Mouse (Mus musculus) C2C12 (cell line): ENCODE data around the gene Dab2ip. TPM values are rescaled to one million over a fixed set of nuclear protein-coding genes. Genes with fewer than 3 reads are reported as not detected.

Source experiments
- H3K27me3 ChIP-seq: one replicate; pipeline ENCODE4 v1.6.1; 2011; ENCODE audit not compliant: control insufficient read depth, insufficient read depth, insufficient read length
- H3K36me3 ChIP-seq: one replicate; pipeline ENCODE4 v1.6.1; 2011; ENCODE audit not compliant: control insufficient read depth, insufficient read depth
- H3K4me3 ChIP-seq: one replicate; pipeline ENCODE4 v1.5.1; 2011; ENCODE audit warnings: mild to moderate bottlenecking, control low read depth; ENCODE audit not compliant: poor library complexity, insufficient read depth, severe bottlenecking
- H3K79me2 ChIP-seq: one replicate; pipeline ENCODE4 v1.6.1; 2011; ENCODE audit not compliant: control insufficient read depth, insufficient read depth
- H3K79me3 ChIP-seq: one replicate; pipeline ENCODE4 v1.6.1; 2011; ENCODE audit warnings: low read depth, control low read depth
- H3ac ChIP-seq: one replicate; pipeline ENCODE3; 2011; ENCODE audit warnings: low read depth; ENCODE audit not compliant: control insufficient read depth, insufficient read length
- CEBPB ChIP-seq: IDR thresholded peaks from one replicate; pipeline ENCODE4 v1.6.1; 2011; ENCODE audit warnings: low read depth, mild to moderate bottlenecking, control low read depth, moderate library complexity
- CTCF ChIP-seq: IDR thresholded peaks from one replicate; pipeline ENCODE4 v1.5.1; 2011; ENCODE audit not compliant: control insufficient read depth, insufficient read depth, insufficient read length
- FOSL1 ChIP-seq: IDR thresholded peaks from one replicate; pipeline ENCODE4 v1.8.0; 2011; ENCODE audit warnings: mild to moderate bottlenecking, low read length; ENCODE audit not compliant: poor library complexity, insufficient read depth, severe bottlenecking
- MAX ChIP-seq: IDR thresholded peaks from one replicate; pipeline ENCODE4 v1.6.1; 2011; ENCODE audit warnings: mild to moderate bottlenecking, control low read depth
- MYOD1 ChIP-seq: IDR thresholded peaks from one replicate; pipeline ENCODE4 v1.6.1; 2011; ENCODE audit warnings: low read depth; ENCODE audit not compliant: control insufficient read depth, insufficient read length
- MYOG ChIP-seq: IDR thresholded peaks from one replicate; pipeline ENCODE4 v1.6.1; 2011; ENCODE audit not compliant: control insufficient read depth, insufficient read length; ENCODE audit errors: extremely low read depth
- USF1 ChIP-seq: IDR thresholded peaks from one replicate; pipeline ENCODE4 v1.6.1; 2011; ENCODE audit warnings: low read depth, mild to moderate bottlenecking, control low read depth, moderate library complexity
- polyA plus RNA-seq: library from polyadenylated mRNA; unstranded; fragments of >200 nt; fragmentation: generic; extraction: Trizol; gene quantifications from one replicate; pipeline ENCODE4 v1.2.1, GENCODE M21; 2012; ENCODE audit warnings: missing spikeins

Gene Dab2ip
- polyA plus RNA-seq, 1 experiment: 27.9 TPM

DNA sequence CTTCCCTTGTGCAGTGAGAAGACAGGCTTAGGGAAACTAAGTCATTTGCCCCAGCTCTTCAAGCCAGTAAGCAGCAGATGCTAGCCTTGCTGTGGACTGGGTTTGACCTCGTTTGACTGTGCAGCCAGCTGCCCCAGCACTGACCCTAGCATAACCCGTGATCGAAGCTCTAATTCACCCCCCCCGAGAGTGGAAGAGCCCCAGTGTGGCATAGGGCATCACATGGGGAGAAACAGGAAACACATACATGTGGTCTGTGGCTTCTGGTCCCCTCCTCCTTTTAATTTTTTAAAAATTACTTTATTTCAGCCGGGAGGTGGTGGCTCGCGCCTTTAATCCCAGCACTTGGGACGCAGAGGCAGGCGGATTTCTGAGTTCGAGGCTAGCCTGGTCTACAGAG is 27.3 kb upstream of the Dab2ip start:
- no peaks in the 10 kb centered on the region for H3K79me3 ChIP-seq
- no peak overlapping the region for H3K4me3 ChIP-seq
- no peaks in the 10 kb centered on the region for H3K36me3 ChIP-seq
- no peaks in the 10 kb centered on the region for H3K79me2 ChIP-seq
- no peaks in the 10 kb centered on the region for H3K27me3 ChIP-seq
- no peak overlapping the region for H3ac ChIP-seq
- TF ChIP-seq CTCF: no peak
- no peak for TF ChIP-seq MYOG
- no peak for TF ChIP-seq MYOD1
- TF ChIP-seq CEBPB: no peak
- no peak for TF ChIP-seq USF1
- TF ChIP-seq FOSL1: no peak
- no peak for TF ChIP-seq MAX

DNA sequence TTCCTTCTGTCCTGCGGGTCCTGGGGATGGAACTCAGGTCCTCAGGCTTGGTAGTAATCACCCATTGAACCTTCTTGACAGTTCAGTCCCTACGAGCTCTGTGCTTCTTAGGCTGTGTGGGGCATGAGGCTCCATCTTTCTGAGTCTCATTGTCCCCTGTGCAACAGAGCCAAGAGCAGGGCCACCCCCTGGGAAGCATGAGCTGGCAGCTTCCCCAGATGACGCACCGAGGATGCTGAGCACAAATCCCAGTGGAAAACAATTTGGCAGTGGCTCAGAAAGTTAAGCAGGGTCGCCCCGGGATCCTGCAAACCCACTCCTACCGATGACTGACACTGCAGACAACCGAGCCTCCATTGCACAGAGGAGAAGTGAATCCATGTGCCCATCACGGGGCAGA is 24.4 kb upstream of the Dab2ip start:
- H3K79me2 ChIP-seq: no peaks in the 10 kb centered on the region
- H3K27me3 ChIP-seq: no peaks in the 10 kb centered on the region
- no peak overlapping the region for H3K4me3 ChIP-seq
- H3ac ChIP-seq: no peak overlapping the region
- no peaks in the 10 kb centered on the region for H3K36me3 ChIP-seq
- no peaks in the 10 kb centered on the region for H3K79me3 ChIP-seq
- no peak for TF ChIP-seq USF1
- TF ChIP-seq FOSL1: peak; percentile 6

DNA sequence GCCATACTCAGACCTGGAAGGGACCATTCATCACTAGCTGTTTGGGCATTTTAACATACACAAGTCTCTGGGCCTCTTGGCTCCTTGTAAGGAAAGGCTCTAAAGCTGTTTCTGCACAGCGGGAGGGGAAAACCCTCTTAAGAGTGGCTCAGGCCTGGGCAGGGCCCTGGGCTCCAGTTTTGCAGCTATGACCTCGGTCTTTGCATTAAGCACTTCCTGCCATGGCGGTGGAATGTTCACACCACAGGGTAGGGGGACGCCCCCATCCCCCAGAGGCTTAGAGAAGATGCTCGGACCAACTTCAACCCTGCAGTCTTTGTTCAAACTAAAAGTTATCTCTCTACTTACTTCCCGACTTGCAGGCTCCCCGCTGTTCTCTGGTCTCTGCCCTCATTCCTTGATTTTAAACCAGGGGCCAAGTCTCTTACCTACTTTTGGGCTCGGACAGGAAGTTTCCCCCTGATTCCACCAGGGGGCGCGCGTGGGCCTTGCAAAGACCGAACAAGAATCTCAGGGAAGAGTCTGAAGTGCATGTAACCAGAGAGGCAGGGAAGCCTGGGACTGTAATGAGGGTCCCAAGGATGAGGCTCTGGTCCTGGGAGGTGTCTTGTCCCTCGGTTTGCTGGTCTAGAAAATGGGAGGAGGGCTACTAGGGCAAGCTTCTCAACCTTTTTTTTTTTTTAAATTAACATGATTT is 18.6 kb upstream of the Dab2ip start:
- H3K4me3 ChIP-seq: no peak overlapping the region
- H3K79me3 ChIP-seq: no peaks in the 10 kb centered on the region
- TF ChIP-seq CEBPB (no peak), MYOG (no peak), CTCF (peak; percentile 56), FOSL1 (no peak), MAX (no peak)

DNA sequence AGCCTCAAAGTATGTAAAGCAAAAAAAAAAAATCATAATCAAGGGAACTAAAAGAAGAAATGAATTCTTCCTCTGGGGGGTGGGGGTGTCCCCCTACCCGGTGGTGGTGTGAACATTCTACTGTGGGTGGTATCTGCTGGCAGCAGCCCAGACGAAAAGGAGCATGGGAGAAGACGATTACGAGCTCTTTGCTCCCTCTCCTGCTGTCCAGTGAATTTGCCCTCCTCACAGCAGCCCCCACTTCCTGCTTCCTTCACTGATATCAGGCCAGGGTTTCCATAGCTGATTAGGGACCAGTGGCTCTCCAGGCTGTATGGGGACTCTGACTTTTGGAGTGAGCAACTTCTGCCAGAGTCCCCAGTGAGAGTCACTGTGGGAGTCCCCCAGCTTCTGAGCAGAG is 17.3 kb upstream of the Dab2ip start:
- Histone ChIP-seq H3K36me3 (no peaks in the 10 kb centered on the region), H3K79me2 (no peaks in the 10 kb centered on the region), H3K79me3 (no peaks in the 10 kb centered on the region), H3K27me3 (no peaks in the 10 kb centered on the region), H3ac (no peak overlapping the region), H3K4me3 (no peak overlapping the region)
- TF ChIP-seq CEBPB (no peak), CTCF (no peak), MYOG (no peak), MYOD1 (no peak), USF1 (no peak), MAX (no peak), FOSL1 (no peak)

More for the DNA sequence above, 18.6 kb upstream of the Dab2ip start:
- H3ac ChIP-seq: no peak overlapping the region
- H3K27me3 ChIP-seq: no peaks in the 10 kb centered on the region
- no peaks in the 10 kb centered on the region for H3K36me3 ChIP-seq
- no peaks in the 10 kb centered on the region for H3K79me2 ChIP-seq

DNA sequence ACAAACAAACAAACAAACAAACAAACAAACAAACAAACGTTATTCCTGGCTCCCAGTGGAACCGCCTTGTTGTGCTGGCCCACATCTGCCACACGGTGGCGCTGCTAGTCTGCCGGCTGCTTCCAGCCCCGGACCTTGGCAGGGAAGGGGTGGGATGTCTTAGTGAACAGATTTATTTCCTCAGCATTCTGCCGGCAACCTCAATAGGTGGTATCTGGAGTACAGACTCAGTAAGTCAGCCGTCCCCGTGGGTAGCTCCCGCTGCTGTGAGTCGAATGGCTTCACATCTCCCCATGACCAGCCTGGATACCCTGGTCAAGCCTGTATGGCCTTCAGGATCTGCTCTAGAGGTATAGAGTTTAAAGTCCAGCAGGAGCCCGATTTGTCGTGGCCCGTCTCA is 13.3 kb upstream of the Dab2ip start:
- H3K79me3 ChIP-seq: no peaks in the 10 kb centered on the region
- no peak for TF ChIP-seq FOSL1
- no peak for TF ChIP-seq CEBPB
- peak; percentile 96 for TF ChIP-seq CTCF
- no peak for TF ChIP-seq MYOD1
- no peak for TF ChIP-seq USF1
- no peak overlapping the region for H3K4me3 ChIP-seq
- no peaks in the 10 kb centered on the region for H3K36me3 ChIP-seq
- no peaks in the 10 kb centered on the region for H3K79me2 ChIP-seq
- H3K27me3 ChIP-seq: no peaks in the 10 kb centered on the region
- H3ac ChIP-seq: no peak overlapping the region

DNA sequence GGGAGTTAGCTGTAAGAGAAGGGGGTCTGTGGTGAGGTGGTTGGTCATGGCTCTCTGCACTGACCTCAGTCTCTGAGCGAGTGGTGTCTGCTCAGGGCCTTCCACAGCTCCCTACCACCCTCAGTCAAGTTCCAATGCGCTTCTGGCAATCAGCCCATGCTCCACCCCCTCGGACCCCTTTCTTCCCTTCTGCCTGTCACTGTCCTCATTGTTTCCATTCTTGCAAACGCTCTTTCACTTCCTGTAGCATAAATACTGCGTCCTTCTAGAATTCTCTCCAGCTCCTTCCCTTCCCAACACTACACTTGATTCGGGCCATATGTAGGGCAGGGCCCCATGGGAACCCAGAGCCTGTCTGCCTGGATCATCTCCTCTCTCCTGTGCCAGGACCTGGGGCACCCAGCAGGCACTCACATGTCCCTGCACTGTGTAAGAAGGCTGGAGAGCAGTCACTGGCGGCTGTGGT is 12.9 kb upstream of the Dab2ip start:
- Histone ChIP-seq H3K79me3 (no peaks in the 10 kb centered on the region), H3K79me2 (no peaks in the 10 kb centered on the region), H3K4me3 (no peak overlapping the region), H3ac (no peak overlapping the region), H3K36me3 (no peaks in the 10 kb centered on the region), H3K27me3 (no peaks in the 10 kb centered on the region)
- TF ChIP-seq CTCF (no peak), MYOD1 (no peak), CEBPB (no peak)
